ENCODE assay signal across 8 mouse cellular contexts in genomic region chr1:89750495-89750894, GRCm38 (mm10).
DNase-seq lines count a peak whose midpoint lies in the region; ATAC-seq and TF ChIP-seq lines count a peak whose summit lies in the region.

No protein-coding gene starts in this region.

- H3K4me2 ChIP-seq in forebrain, postnatal 0 days (ENCODE audit: low read depth): peak overlapping the region; percentile 46

- no peak for TF ChIP-seq EP300 in ES-Bruce4 (IDR thresholded peaks at IDR 0.05; ENCODE audit: insufficient read depth, low read depth, low read length)

- H3K36me3 ChIP-seq in ES-Bruce4 (ENCODE audit: control insufficient read depth, insufficient read depth, low read length, poor library complexity, severe bottlenecking): no peaks in the 10 kb centered on the region
- peaks cover 4% of the 10 kb centered on the region for H3K36me3 ChIP-seq in forebrain, postnatal 0 days (ENCODE audit: insufficient read depth)

- H3K9me3 ChIP-seq in ES-Bruce4 (replicated peaks; ENCODE audit: control insufficient read depth, insufficient read depth, low read length, poor library complexity, severe bottlenecking): no peaks in the 10 kb centered on the region; the same call in 1 of the 2 replicates
- no peaks in the 10 kb centered on the region for H3K9me3 ChIP-seq in forebrain, postnatal 0 days (ENCODE audit: low read length)

- peak; percentile 41 to 55 for DNase-seq in cerebellum, postnatal 10 days
- DNase-seq in cerebellum, postnatal 25 days: no peak
- peak; percentile 33 for DNase-seq in forebrain, postnatal 0 days
- DNase-seq in kidney, postnatal 36 days: peak; percentile 46 to 60
- no peak for DNase-seq in adrenal gland, adult 2 months
- no peak for DNase-seq in urinary bladder, postnatal 4 days (ENCODE audit: low spot score in 2 of 2)
- DNase-seq in layer of hippocampus, adult 8-10 months (ENCODE audit: low spot score in 2 of 2): no peak

- H3K4me1 ChIP-seq in ES-Bruce4 (ENCODE audit: control insufficient read depth, insufficient read depth, low read length): no peaks in the 10 kb centered on the region
- peaks cover 13% of the 10 kb centered on the region for H3K4me1 ChIP-seq in forebrain, postnatal 0 days (ENCODE audit: insufficient read depth)

- H3K9ac ChIP-seq in ES-Bruce4 (ENCODE audit: low read depth, poor library complexity, severe bottlenecking): 0 out of 2 replicates have a peak overlapping the region, but pooled peaks have one; percentile 28
- no peak overlapping the region for H3K9ac ChIP-seq in forebrain, postnatal 0 days

- H3K27ac ChIP-seq in ES-Bruce4 (ENCODE audit: insufficient read depth, low read length): no peak overlapping the region
- H3K27ac ChIP-seq in forebrain, postnatal 0 days (ENCODE audit: low read depth, low read length): no peak overlapping the region

- TF ChIP-seq POLR2A in ES-Bruce4 (IDR thresholded peaks at IDR 0.05; ENCODE audit: insufficient read depth, low read length): no peak

- WGBS in forebrain, postnatal 0 days: 6% methylated on average over 9 of the region's 9 CpGs

- TF ChIP-seq CTCF in ES-Bruce4 (IDR thresholded peaks at IDR 0.05; ENCODE audit: low read depth, low read length): no peak
- TF ChIP-seq CTCF in forebrain, postnatal 0 days (IDR thresholded peaks at IDR 0.05; ENCODE audit: low read depth): no peak

- H3K27me3 ChIP-seq in ES-Bruce4 (ENCODE audit: control insufficient read depth, insufficient read depth, low read length, poor library complexity, severe bottlenecking): no peaks in the 10 kb centered on the region
- H3K27me3 ChIP-seq in forebrain, postnatal 0 days (ENCODE audit: insufficient read depth, low read length): no peaks in the 10 kb centered on the region; the same call in 1 of the 2 replicates

- H3K4me3 ChIP-seq in ES-Bruce4 (ENCODE audit: low read depth, low read length): no peak overlapping the region
- H3K4me3 ChIP-seq in forebrain, postnatal 0 days (ENCODE audit: low read depth, low read length): peak overlapping the region; percentile 25

- ATAC-seq in forebrain, postnatal 0 days: peak; percentile 46

Comparison
In these comparisons a context has a peak if more than half of its experiments do, and no peak if none do; other contexts are left out.
1. DNase-seq: peak in cerebellum, postnatal 10 days (2 of 2), forebrain, postnatal 0 days (single experiment) and kidney, postnatal 36 days (2 of 2); none in cerebellum, postnatal 25 days (0 of 2), adrenal gland, adult 2 months (single experiment), urinary bladder, postnatal 4 days (0 of 2) and layer of hippocampus, adult 8-10 months (0 of 2).